Mouse (Mus musculus) layer of hippocampus, postnatal 10 days (tissue): Measurements from ENCODE around the gene Gpbar1. TPM values are rescaled to one million over a fixed set of nuclear protein-coding genes. Genes with fewer than 3 reads are reported as not detected.
"Not testable (repeated sequence)": the region's sequence is repeated elsewhere in the genome, so short reads cannot be mapped to it uniquely, and the experiment has no call there.

Experiments
- DNase-seq, 2 experiments: peaks; one replicate each; pipeline ENCODE4 v3.0.0; 2021; ENCODE audit warnings: low spot score in 2 of 2
- total RNA-seq, 2 experiments: library from RNA; stranded (reverse); gene quantifications; 2 replicates each; pipeline ENCODE4 v1.2.3; 2021

Gpbar1 gene
- total RNA-seq, 2 experiments from 2014 or later, result not detected

DNA sequence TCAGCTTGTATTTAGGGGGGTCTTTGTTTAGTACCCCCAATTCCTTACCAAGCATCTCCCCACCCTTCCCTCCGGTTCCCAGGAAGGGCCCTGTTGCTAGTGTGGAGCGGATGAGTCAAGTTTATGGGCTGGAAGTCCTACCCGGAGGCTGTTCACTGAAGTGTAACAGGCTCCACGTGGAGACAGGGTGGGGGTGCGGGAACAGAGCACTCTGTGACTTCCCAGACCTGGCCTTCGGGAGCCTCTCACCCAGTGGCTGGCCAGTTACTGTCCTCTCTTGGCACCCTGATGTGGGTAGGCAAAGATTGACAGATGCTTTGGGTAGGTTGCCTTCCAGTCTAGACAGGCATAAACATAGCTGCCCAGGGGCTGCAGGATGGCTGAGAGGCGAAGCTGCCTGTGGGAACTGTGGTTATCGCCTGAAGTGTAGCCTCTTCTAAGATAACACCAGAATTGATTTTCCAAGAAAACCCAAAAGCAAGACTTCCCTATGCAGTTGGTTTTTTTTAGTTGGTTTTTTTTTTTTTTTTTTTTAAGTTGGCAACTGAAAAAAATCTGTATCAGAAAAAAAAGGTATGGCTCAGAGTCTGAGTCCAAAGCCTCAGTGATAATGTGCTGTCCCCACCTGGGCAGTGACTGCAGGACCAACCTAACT is 340 bp upstream of the Gpbar1 start:
- DNase-seq, result no peak

DNA sequence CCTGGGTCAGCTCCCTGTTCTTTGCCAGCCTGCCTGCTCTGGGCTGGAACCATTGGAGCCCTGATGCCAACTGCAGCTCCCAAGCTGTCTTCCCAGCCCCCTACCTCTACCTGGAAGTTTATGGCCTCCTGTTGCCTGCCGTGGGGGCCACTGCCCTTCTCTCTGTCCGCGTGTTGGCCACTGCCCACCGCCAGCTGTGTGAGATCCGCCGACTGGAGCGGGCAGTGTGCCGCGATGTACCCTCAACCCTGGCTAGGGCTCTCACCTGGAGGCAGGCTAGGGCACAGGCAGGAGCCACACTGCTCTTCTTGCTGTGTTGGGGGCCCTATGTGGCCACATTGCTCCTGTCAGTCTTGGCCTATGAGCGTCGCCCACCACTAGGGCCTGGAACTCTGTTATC is 638 bp downstream of the Gpbar1 start:
- no peak for DNase-seq

DNA sequence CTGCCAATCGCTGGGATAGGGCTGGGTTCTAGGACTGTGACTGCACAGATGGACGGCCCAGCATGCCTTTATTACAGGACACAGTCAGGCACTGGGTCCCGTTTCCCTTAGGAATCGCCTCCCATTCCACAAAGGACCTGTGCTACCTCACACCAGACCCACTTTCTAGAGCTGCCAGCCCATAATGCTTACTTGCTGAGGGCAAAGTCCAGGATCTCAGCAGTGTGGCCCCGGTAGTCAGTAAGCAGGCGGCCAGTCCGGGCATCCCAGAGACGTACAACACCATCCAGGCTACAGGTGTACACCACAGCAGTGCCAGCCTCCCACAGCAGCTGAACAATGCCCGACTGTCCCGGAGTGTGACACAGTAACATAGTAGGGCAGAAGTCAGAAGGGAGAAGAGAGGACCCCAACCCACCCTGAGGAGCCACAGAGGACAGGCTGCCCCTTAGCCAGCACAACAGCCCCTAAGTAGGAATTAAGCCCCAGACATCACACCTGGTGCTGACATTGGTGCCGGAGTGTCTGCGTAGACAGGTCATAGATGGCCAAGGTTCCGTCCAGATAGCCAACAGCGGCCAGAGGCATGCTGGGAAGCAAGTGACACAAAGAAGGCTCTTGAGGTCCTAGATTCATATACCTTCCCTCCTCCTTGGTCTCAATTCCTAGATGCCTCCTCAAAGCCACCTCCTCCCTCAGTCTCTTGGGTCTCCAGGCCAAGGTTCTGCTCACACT is 2.4 kb downstream of the Gpbar1 start:
- DNase-seq, result no peak

DNA sequence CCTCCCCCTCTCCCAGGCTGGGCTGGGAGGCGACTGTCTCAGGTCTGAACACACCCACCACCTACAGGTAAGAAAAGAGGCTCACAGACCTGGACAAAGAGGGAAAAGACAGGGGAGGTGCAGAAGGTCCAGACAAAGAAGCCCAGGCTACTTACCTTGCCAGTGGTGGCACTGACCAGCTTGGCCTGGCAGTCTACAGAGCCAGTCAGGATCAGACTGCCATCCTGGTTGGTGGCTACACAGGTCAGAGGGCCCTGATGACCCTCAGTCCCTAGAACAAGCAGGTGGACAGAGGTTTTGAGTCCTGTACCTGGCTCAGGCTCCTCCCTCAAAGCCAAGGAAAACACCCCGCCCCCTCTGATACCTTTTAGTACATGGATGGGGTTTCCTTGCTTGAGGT is 3.0 kb downstream of the Gpbar1 start:
- DNase-seq, result no peak

DNA sequence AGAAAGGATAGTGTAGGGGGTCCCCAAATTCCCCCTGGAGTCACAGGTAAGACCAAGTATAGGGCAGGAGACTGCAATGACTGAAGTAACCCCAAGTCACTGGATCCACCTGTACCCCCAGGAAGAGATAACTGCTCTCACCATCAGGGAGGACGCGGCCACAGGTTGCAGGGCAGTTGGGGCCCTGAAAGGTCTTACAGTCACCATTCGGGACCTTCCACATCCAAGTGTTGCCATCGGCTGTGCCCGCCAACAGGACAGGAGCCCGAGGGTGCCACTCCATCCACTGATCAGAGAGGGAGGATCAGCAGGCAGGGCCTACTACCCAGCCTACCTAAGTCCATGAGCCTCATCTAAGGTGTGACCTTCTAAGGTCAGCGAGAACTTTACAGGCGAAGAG is 3.5 kb downstream of the Gpbar1 start:
- DNase-seq, result no peak

DNA sequence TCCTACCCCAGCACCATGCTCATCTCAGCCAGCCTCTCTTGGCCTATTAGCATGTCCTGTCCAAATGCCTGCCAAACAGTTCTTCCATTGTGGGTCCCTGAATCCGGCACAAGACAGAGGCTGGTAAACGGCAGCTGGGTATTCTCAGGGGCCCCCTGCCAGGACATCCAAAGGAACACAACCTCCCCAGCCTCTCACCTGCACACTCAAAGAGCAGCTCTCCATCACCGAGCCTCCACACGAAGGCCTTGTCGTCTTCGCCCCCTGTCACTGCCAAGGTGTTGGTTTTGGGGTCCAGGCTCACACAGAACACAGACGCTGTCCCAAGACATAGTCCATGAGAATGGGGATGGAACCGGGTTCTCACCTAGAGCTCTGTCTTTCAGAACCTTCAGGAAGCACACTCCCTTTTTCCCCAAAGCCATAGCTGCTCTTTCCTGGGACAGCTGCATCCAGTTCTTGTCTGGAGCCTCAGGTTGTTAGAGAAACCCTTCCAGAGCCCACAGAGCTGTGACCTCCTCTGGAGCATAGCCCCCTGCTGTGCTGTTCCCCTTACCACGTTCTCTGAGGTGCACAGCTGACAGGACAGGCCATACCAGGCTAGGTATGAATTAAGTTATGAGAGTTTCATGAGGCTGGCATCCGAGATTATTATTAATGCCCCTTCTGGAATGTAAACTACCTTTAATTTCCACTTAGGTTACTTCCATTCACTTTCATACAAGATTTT is 4.7 kb downstream of the Gpbar1 start:
- no peak for DNase-seq

DNA sequence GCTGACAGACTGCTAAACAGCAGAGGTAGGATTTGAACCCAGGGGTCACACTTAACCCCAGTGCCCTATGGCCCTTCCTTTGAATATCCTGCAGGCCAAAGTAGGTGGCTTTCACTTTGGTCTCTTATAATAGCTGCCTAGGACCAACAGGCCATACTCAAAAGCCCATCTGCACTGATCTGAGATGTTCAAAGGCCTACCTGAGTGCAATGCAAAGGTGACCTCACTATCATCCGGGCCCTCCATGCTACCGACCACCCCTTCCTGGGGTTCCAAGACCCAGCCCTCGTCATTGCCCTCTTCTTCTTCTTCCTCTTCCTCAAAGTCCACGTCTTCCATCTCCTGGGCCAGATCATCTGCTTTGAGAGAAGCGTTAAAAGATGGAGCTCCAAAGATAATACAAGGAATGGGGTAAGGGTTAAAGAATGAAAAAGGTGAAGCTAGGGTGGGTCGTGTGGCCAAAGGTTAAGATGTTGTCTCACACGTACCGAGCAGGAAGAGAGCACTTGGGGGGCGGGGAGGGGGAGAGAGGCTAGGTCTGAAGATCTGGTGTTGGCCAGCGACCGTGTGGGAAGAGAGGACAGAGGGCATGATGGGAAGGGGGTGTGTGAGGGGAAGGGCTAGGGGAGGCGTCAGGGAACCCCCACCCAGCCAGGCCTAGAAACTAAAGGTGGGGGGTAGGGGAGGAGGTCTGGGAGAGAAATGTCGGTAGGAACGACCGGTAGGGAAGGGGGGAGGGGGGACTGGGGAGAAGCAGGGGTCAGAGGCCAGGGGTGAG is 5.5 kb downstream of the Gpbar1 start:
- DNase-seq, result peak; percentile 46 to 69

DNA sequence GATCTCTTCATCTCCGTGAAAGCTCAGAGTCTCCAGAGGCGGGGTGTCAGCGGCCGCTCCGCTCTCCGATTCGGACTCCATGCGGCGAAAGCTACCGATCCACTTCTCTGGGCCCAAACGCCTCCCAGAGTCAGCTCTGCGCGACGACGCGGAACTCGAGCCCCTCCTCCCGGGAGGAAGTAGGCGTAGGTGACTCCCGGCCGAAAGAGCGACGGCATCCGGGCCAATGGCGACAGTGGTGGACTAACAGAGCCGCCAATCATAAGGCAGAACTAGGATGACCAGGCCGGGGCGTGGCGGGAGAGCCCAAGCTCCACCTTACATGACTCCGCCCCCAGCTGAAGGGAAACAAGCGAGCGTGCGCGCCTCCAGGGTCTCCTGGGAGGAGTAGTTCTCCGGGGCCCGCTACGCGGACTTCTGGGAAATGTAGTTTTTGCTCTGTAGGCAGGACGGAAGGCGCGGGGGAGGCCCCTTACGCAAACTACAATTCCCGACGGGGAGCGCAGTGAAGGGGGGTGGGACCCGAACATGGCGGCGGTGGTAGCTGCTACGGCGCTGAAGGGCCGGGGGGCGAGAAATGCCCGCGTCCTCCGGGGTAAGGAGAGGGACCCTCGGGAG is 6.3 kb downstream of the Gpbar1 start, which contains the start of the genes Aamp and Pnkd:
Aamp (minus strand) TSS at position 196 of the 618 bp plus-strand sequence.
Pnkd (plus strand) TSS at position 388 of the 618 bp plus-strand sequence.
- peak; percentile 99 for DNase-seq

DNA sequence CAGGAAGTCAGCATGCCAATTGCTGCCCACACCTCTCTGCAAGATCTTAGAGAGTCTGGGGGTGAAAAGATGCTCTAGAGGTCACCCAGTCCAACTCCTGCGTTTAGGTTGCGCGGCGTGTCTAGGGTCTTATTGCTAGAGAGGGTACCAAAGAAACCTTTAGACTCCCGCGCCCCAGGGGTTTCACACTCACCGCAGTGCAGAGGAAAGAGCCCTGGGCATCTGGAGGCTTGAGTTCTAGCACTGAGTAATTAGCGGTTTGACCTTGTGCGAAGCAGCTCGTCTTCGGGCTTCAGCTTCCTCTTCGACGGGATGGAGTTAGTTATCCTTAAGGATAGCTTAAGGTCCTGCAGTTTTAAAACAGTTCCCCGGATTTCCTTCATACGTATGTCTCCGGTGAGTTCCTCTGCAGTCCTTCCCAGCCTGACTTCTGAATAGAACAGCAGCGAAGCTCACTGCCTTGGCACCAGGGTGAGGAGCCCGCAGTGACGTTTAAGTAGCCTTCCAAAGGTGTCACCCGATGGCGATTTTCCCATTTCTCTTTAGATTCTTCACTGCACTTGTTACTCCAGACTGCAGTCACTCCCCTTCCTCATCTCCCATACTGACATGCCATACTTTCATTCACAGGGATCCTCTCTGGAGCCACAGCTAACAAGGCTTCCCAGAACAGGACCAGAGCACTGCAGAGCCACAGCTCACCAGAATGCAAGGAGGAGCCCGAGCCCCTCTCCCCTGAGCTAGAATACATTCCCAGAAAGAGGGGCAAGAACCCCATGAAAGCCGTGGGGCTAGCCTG is 7.1 kb downstream of the Gpbar1 start:
- no peak for DNase-seq

DNA sequence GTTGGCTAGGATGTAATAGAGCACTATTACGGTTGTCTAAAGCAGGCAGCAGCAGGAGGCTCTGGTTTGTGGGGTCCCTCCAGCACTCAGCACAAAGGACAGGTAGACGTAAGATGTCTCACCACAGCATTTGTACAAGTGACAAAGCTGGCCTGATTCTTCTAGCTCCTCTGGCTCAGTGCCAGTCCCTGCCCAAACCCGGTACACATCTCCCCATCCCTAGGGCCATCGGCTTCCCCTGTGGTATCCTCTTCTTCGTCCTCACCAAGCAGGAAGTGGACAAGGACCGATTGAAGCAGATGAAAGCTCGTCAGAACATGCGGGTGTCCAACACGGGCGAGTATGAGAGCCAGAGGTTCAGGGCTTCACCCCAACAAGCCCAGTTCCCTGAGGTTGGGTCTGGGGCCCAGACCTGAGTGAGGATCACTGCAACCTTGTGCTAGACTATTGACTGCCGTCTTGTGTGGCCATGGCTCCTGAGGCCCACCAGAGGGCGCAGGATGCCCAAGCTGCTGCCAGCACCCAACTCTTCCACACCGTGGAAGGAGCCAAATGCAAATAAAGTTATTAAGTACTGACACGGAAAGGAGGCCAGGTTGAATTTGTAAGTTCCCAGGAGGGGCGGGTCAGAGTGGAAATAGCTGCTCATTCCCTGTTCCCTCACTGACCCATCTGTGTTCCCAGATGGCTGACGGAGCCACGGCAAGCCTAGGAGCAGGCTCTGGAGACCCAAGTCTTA is 8.7 kb downstream of the Gpbar1 start:
- not testable (repeated sequence) for DNase-seq

DNA sequence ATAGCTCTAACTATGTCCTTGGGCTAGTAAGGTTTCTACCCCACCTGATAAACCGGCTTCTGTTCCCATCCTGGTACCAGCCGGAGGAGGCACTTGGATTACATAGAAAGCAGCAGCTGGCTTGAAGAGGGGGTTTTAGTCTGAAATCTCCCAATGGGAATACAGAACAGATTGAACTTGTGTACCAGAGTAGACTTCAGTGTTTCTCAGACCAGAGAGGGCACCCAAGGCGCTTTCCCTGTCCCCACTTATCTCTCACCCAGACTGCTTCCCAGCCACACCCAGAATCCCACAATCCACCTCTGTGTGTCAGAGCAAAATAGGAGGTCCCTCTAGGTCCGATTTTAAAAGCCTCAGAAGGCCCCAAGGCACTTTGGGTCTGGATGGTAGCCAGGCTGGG is 10.0 kb downstream of the Gpbar1 start:
- no peak for DNase-seq

DNA sequence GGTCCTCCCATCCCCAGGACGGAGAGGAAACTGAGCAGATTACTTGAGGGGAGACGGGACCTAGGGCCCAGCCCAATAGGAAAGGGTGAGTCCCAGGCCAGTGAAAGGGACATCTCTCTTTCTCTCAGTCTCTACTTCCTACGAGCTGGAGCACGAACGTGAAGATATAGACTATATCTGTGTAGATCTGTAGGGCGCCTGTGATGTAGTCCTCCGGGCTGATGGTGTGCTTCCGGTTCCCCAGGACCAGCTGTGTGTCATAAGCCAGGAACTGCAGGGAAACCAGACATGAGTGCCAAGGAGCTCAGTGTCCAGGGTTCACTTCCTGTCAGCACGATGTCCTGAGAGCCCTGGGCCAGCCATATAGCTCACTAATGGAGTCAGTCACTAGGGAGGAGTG is 10.9 kb downstream of the Gpbar1 start:
- no peak for DNase-seq

DNA sequence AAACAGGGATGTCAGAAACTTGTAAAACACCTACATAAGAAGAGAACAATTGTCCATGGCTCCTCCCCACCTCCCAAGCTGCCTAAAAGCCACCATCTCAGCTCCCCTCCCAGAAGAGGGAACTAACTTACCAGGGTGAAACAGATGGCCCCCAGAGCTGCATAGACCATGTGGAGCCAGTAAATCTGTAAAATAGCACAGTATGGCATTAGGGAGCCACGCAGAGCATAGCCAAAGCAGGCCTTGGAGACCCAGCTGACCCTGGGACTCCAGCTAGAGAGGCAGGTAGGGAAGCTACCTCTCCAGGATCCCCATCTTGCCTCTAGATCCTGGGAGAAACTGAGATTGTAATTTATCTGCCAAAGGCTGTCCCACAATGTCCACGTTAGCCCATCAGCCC is 11.4 kb downstream of the Gpbar1 start:
- DNase-seq, result no peak

DNA sequence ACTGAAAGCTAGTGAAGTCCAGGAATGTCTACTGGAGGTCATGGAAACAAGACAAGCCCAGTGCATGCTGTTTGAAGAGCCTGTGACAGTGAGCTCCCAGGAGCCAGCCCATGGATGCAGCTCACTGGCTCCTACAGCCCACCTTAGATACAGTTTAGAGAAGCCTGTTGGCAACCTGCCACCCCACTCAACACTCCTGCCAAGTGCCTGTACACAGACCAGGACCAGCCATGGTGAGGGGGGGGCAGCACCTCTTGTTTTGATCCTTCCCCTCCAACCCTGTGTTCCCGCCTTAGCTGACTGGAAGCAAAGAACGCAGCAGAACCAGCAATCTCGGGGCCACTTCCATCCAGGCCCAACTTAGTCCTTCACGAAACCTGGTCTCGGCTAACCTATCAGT is 11.8 kb downstream of the Gpbar1 start:
- DNase-seq, result no peak

DNA sequence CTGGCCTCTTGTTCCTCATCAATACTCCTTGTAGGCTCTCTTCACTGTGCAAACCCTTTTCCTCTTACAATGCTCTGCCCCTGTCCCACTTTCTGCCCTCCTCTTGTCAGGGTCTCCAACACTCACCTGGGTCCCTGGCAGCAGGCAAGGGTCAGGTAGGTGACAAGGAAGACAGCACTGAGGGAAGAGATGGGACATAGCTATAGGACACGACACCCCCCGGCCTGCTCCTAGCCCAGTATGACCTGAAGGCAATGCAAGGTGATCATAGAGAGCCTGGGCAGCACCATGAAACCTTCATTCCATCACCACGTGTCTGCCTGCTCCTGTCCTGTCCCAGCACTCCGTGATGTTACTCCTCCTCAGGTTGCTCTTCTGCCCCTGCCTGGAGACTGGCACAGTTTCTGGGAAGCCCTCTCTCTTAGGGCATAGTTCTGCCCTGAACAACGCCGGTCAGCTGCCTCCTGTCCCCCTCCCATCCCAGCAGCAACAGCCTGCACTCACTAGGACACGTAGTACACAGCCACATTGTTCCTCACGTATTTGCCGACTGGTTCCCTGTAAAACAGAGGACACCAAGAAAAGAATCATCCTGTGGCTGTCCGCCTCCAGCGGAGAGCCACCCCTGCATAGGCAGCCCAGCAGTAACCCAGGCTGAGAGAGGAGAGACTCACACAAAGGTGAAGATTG is 14.1 kb downstream of the Gpbar1 start:
- no peak for DNase-seq

DNA sequence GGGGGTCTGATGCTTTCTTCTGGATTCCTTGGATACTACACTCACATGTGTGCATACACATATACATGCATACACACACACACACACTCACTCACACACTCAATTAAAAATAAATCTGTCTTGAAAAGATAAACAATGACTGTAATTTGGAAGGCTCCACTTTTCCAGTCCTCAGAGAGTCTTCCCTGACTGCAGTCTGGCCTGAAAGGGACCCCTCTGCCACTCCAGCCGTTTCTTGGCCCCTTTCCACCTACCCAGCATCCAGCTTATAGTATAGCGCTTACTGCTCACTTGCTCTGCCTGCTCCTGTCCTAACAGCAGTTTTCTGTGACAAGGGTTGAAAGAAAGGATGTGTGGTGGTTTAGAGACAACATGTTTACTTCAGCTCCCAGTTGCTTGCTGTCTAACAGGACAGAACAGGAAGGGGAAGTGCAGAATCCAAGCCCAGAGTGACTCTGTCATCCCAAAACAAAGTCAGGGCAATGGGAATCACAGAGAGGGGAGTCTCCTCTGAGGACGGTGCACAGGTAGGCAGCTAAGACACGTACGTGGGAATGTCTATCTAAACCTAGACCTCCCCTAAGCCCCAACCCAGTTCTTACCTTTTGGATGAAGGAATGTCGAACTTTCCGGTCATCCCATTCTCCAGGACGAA is 15.1 kb downstream of the Gpbar1 start:
- no peak for DNase-seq

DNA sequence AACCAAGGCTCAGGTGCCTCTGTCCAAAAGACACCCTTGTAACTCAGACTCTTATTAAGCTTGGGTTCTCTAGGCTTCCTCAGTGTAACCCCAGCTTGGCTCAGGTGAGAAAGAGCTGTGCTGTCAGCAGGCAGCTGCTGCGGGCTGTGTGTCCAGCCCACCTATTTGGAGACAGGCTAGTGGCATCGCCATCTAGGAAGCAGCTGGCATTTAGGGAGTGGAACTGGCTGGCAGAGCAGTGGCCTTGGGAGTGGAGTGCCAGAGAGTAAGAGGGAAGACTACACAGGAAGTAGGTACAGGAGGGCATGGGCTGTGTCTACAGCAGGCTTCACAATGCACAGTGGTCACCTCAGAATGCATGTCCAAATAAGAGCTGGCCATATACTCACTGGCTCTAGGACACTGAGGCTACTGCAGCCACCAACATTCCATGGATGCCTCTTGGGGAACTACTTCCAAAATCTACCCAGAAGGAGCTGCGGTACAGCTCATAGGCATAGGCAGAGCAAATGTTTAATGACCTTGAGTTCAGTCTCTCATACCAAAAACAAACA is 15.8 kb downstream of the Gpbar1 start:
- no peak for DNase-seq
